15 mouse cellular contexts compared by ENCODE assay signal in genomic region chr17:15401716-15402115, GRCm38 (mm10).
"Had no signal": no experiment of that assay in that cellular context is flagged by ENCODE, and none has a peak within 500 bp of the region (broad histone marks: within the 10 kb centered on the region; RNA-seq: fewer than 3 reads in every experiment).

No protein-coding gene starts in this region.

- H3K9me3 ChIP-seq: neural tube, embryonic 15.5 days; stomach, embryonic 15.5 days had no signal

- DNase-seq: retina, postnatal 1 day; right cerebral cortex, adult 18-20 months; right cerebral cortex, postnatal 14 days; right cerebral cortex, postnatal 25 days; right cerebral cortex, postnatal 4 days; spleen, adult 18-20 months; thymus, adult 18-20 months; thymus, adult 2 months; thymus, postnatal 14 days; thymus, postnatal 25 days; thymus, postnatal 36 days; thymus, postnatal 4 days had no signal

- H3K4me2 ChIP-seq: neural tube, embryonic 15.5 days; stomach, embryonic 15.5 days had no signal

- H3K4me3 ChIP-seq: neural tube, embryonic 15.5 days; stomach, embryonic 15.5 days had no signal

- H3K9ac ChIP-seq: neural tube, embryonic 15.5 days; stomach, embryonic 15.5 days had no signal

- H3K27me3 ChIP-seq: neural tube, embryonic 15.5 days; stomach, embryonic 15.5 days had no signal

- H3K27ac ChIP-seq: neural tube, embryonic 15.5 days; stomach, embryonic 15.5 days; stomach, postnatal 0 days had no signal
